Mouse (Mus musculus) MEL (cell line): ENCODE results near the gene Gmppa. TPM values are rescaled to one million over a fixed set of nuclear protein-coding genes. Genes with fewer than 3 reads are reported as not detected.

ENCODE experiments used
- DNase-seq: peaks from one replicate; pipeline ENCODE4 v3.0.0; 2011; ENCODE audit warnings: low read depth, low spot score
- H3K27ac ChIP-seq: 2 replicates; pipeline ENCODE4 v1.5.1; 2012; ENCODE audit warnings: low read depth, mild to moderate bottlenecking, control low read depth, low read length, moderate library complexity; ENCODE audit not compliant: control insufficient read depth
- H3K27me3 ChIP-seq, 2 experiments: fragments of 150-350 bp in 1 of 2; sonication (generic) in 1 of 2; 2 replicates each; pipeline ENCODE4 v1.6.1; 2012; ENCODE audit warnings: low read length in 2 of 2, mild to moderate bottlenecking in 2 of 2, improper control_type of control experiment in 1 of 2, moderate library complexity in 1 of 2; ENCODE audit not compliant: insufficient read depth in 2 of 2, control insufficient read depth in 1 of 2
- H3K36me3 ChIP-seq, 2 experiments: 2 replicates each; pipeline ENCODE4 v1.6.1; 2012 to 2014; ENCODE audit warnings: low read length in 2 of 2, improper control_type of control experiment in 1 of 2, inconsistent platforms in 1 of 2, mild to moderate bottlenecking in 1 of 2; ENCODE audit not compliant: insufficient read depth in 2 of 2, control insufficient read depth in 1 of 2
- H3K4me1 ChIP-seq, 2 experiments: fragments of 150-350 bp in 1 of 2; sonication (generic) in 1 of 2; 2 replicates each; pipeline ENCODE4 v1.6.1; 2012; ENCODE audit warnings: low read length in 2 of 2, improper control_type of control experiment in 1 of 2, mild to moderate bottlenecking in 1 of 2; ENCODE audit not compliant: insufficient read depth in 2 of 2, control insufficient read depth in 1 of 2
- H3K4me3 ChIP-seq, 2 experiments: fragments of 150-350 bp in 1 of 2; sonication (generic) in 1 of 2; 2 replicates each; pipeline ENCODE4 v1.5.1; 2012; ENCODE audit warnings: low read depth in 2 of 2, low read length in 2 of 2, mild to moderate bottlenecking in 2 of 2, moderate library complexity in 2 of 2, control low read depth in 1 of 2, improper control_type of control experiment in 1 of 2; ENCODE audit not compliant: control insufficient read depth in 1 of 2, insufficient read depth in 1 of 2
- H3K79me2 ChIP-seq: 2 replicates; pipeline ENCODE4 v1.6.1; 2012; ENCODE audit warnings: mild to moderate bottlenecking, low read length, moderate library complexity; ENCODE audit not compliant: control insufficient read depth, poor library complexity, insufficient read depth
- H3K9ac ChIP-seq: 2 replicates; pipeline ENCODE4 v1.6.1; 2012; ENCODE audit warnings: low read depth, mild to moderate bottlenecking, control low read depth, low read length, moderate library complexity; ENCODE audit not compliant: control insufficient read depth, poor library complexity, severe bottlenecking
- H3K9me3 ChIP-seq: fragments of 150-350 bp; sonication (generic); replicated peaks from 2 replicates; pipeline ENCODE4 v1.6.1; 2012; ENCODE audit warnings: mild to moderate bottlenecking, low read length, improper control_type of control experiment, moderate library complexity; ENCODE audit not compliant: insufficient read depth
- BHLHE40 ChIP-seq: IDR thresholded peaks from 2 replicates; pipeline ENCODE4 v1.6.1; 2012; ENCODE audit warnings: low read depth, mild to moderate bottlenecking, inconsistent platforms, low read length, improper control_type of control experiment, borderline replicate concordance
- CHD1 ChIP-seq: IDR thresholded peaks from 2 replicates; pipeline ENCODE4 v1.6.1; 2012; ENCODE audit warnings: low read depth, mild to moderate bottlenecking, inconsistent platforms, low read length, improper control_type of control experiment
- CHD2 ChIP-seq: IDR thresholded peaks from 2 replicates; pipeline ENCODE4 v1.6.1; 2011; ENCODE audit warnings: low read length, improper control_type of control experiment
- CTCF ChIP-seq, 3 experiments: IDR thresholded peaks in 2 of 3; conservative IDR thresholded peaks in 1 of 3; 2 replicates each; pipeline ENCODE4 v1.5.1; 2011 to 2012; ENCODE audit warnings: low read length in 3 of 3, low read depth in 2 of 3, mild to moderate bottlenecking in 2 of 3, improper control_type of control experiment in 1 of 3, inconsistent platforms in 1 of 3, mixed read lengths in 1 of 3, moderate library complexity in 1 of 3; ENCODE audit not compliant: control insufficient read depth in 1 of 3, insufficient read depth in 1 of 3, poor library complexity in 1 of 3, severe bottlenecking in 1 of 3
- ELF1 ChIP-seq: IDR thresholded peaks from 2 replicates; pipeline ENCODE4 v1.6.1; 2014; ENCODE audit warnings: low read depth, mild to moderate bottlenecking, inconsistent platforms, low read length, improper control_type of control experiment, moderate library complexity
- EP300 ChIP-seq, 2 experiments: IDR thresholded peaks; 2 replicates each; pipeline ENCODE4 v1.6.1; 2011; ENCODE audit warnings: improper control_type of control experiment in 2 of 2, low read length in 2 of 2, low read depth in 1 of 2, mild to moderate bottlenecking in 1 of 2
- ETS1 ChIP-seq: IDR thresholded peaks from 2 replicates; pipeline ENCODE4 v1.6.1; 2012; ENCODE audit warnings: low read depth, mild to moderate bottlenecking, inconsistent platforms, low read length, improper control_type of control experiment, moderate library complexity
- GABPA ChIP-seq: IDR thresholded peaks from 2 replicates; pipeline ENCODE4 v1.6.1; 2012; ENCODE audit warnings: low read depth, mild to moderate bottlenecking, inconsistent platforms, low read length, improper control_type of control experiment, moderate library complexity
- GATA1 ChIP-seq: IDR thresholded peaks from 2 replicates; pipeline ENCODE4 v1.6.1; 2011; ENCODE audit warnings: low read depth, low read length, improper control_type of control experiment
- HCFC1 ChIP-seq: IDR thresholded peaks from 2 replicates; pipeline ENCODE4 v1.6.1; 2012; ENCODE audit warnings: low read depth, mild to moderate bottlenecking, inconsistent platforms, low read length, improper control_type of control experiment, moderate library complexity
- KAT2A ChIP-seq: conservative IDR thresholded peaks from 2 replicates; pipeline ENCODE4 v1.6.1; 2012; ENCODE audit warnings: low read depth, low read length, improper control_type of control experiment, inconsistent platforms
- MAFK ChIP-seq: IDR thresholded peaks from 2 replicates; pipeline ENCODE4 v1.6.1; 2011; ENCODE audit warnings: low read depth, mild to moderate bottlenecking, low read length, improper control_type of control experiment, borderline replicate concordance
- MAX ChIP-seq: IDR thresholded peaks from 2 replicates; pipeline ENCODE4 v1.6.1; 2011; ENCODE audit warnings: low read length, improper control_type of control experiment
- MAZ ChIP-seq: IDR thresholded peaks from 2 replicates; pipeline ENCODE4 v1.6.1; 2012; ENCODE audit warnings: low read depth, mild to moderate bottlenecking, inconsistent platforms, low read length, improper control_type of control experiment
- MXI1 ChIP-seq: IDR thresholded peaks from 2 replicates; pipeline ENCODE4 v1.6.1; 2011; ENCODE audit warnings: mild to moderate bottlenecking, low read depth, low read length, improper control_type of control experiment
- NRF1 ChIP-seq: IDR thresholded peaks from 2 replicates; pipeline ENCODE4 v1.6.1; 2014; ENCODE audit warnings: low read depth, mild to moderate bottlenecking, inconsistent platforms, low read length, improper control_type of control experiment, moderate library complexity; ENCODE audit not compliant: poor library complexity, insufficient read depth, severe bottlenecking
- POLR2AphosphoS2 ChIP-seq: IDR thresholded peaks from 2 replicates; pipeline ENCODE4 v1.6.1; 2011; ENCODE audit warnings: low read length, improper control_type of control experiment
- POLR2AphosphoS5 ChIP-seq: IDR thresholded peaks from 2 replicates; pipeline ENCODE4 v1.6.1; 2012; ENCODE audit warnings: low read depth, borderline replicate concordance, mild to moderate bottlenecking, inconsistent platforms, low read length, moderate library complexity, mixed read lengths
- RAD21 ChIP-seq: IDR thresholded peaks from 2 replicates; pipeline ENCODE4 v1.6.1; 2011; ENCODE audit warnings: mild to moderate bottlenecking, low read depth, low read length, improper control_type of control experiment
- RCOR1 ChIP-seq: IDR thresholded peaks from 2 replicates; pipeline ENCODE4 v1.6.1; 2012; ENCODE audit warnings: low read depth, mild to moderate bottlenecking, inconsistent platforms, low read length, improper control_type of control experiment
- SIN3A ChIP-seq: IDR thresholded peaks from 2 replicates; pipeline ENCODE4 v1.6.1; 2012; ENCODE audit warnings: low read length, improper control_type of control experiment, inconsistent platforms
- SMC3 ChIP-seq: IDR thresholded peaks from 2 replicates; pipeline ENCODE4 v1.6.1; 2011; ENCODE audit warnings: low read depth, low read length, improper control_type of control experiment
- TAL1 ChIP-seq: IDR thresholded peaks from 2 replicates; pipeline ENCODE4 v1.6.1; 2012; ENCODE audit warnings: mild to moderate bottlenecking, inconsistent platforms, low read length, moderate library complexity, mixed read lengths
- TBP ChIP-seq: IDR thresholded peaks from 2 replicates; pipeline ENCODE4 v1.8.0; 2011; ENCODE audit warnings: low read depth, low read length, improper control_type of control experiment
- TCF12 ChIP-seq: IDR thresholded peaks from 2 replicates; pipeline ENCODE4 v1.6.1; 2014; ENCODE audit warnings: low read depth, mild to moderate bottlenecking, inconsistent platforms, low read length, improper control_type of control experiment, moderate library complexity
- USF1 ChIP-seq: IDR thresholded peaks from 2 replicates; pipeline ENCODE4 v1.6.1; 2014; ENCODE audit warnings: low read depth, mild to moderate bottlenecking, inconsistent platforms, low read length, improper control_type of control experiment, moderate library complexity
- ZC3H11A ChIP-seq: IDR thresholded peaks from 2 replicates; pipeline ENCODE4 v1.6.1; 2012; ENCODE audit warnings: low read depth, mild to moderate bottlenecking, inconsistent platforms, low read length, improper control_type of control experiment
- ZKSCAN1 ChIP-seq: IDR thresholded peaks from 2 replicates; pipeline ENCODE4 v1.6.1; 2012; ENCODE audit warnings: low read depth, mild to moderate bottlenecking, inconsistent platforms, low read length, improper control_type of control experiment, moderate library complexity
- ZMIZ1 ChIP-seq: IDR thresholded peaks from 2 replicates; pipeline ENCODE4 v1.6.1; 2012; ENCODE audit warnings: low read depth, mild to moderate bottlenecking, inconsistent platforms, low read length, improper control_type of control experiment, moderate library complexity
- polyA plus RNA-seq, 2 experiments: library from polyadenylated mRNA; stranded (reverse) in 1 of 2; unstranded in 1 of 2; fragments of >175 nt in 1 of 2; fragments of >200 nt in 1 of 2; gene quantifications; 2 replicates each; pipeline versions ENCODE4 v1.2.1 to v1.2.4; 2012; ENCODE audit warnings: low replicate concordance in 2 of 2, low read depth in 1 of 2; ENCODE audit not compliant: insufficient read length in 2 of 2, insufficient read depth in 1 of 2, missing spikeins in 1 of 2
- total RNA-seq: library from RNA; depleted of rRNA; stranded (reverse); fragments of 300-350 nt; gene quantifications from 2 replicates; pipeline ENCODE4 v1.2.3, GENCODE M21; 2012

Gmppa gene
- total and polyA plus RNA-seq, 3 experiments, result 65.0 to 145 TPM; not detected in 1

- DNase-seq, result peak; percentile 78
- no peak for TF ChIP-seq CHD2
- TF ChIP-seq ETS1, result peak; percentile 61
- TF ChIP-seq RCOR1, result peak; percentile 64
- no peak for TF ChIP-seq GABPA
- peak; percentile 52 to 70; a peak in 3 of 4 replicates for TF ChIP-seq EP300 (IDR thresholded peaks at IDR 0.05; ENCODE audit: low read depth in 1 of 2, low read length in 2 of 2)
- TF ChIP-seq TAL1, result peak; percentile 58
- TF ChIP-seq GATA1, result peak; percentile 71
- no peak for TF ChIP-seq HCFC1
- TF ChIP-seq TCF12, result peak; percentile 77
- Histone ChIP-seq H3K79me2 (no peaks in the 10 kb centered on the region), H3K27ac (peak overlapping the region; percentile 44), H3K36me3 (peaks cover 0 to 19% of the 10 kb centered on the region in 2 experiments; a peak in 2 of 4 replicates), H3K4me1 (peaks cover 13 to 27% of the 10 kb centered on the region in 2 experiments), H3K9ac (no peak overlapping the region), H3K9me3 (no peaks in the 10 kb centered on the region), H3K4me3 (no peak overlapping the region), H3K27me3 (no peaks in the 10 kb centered on the region)
Observed at GRCm38 (mm10) chr1:75462636-75463035, 26.9 kb downstream of the Gmppa start.

- Histone ChIP-seq H3K27ac (peak overlapping the region; percentile 42), H3K9me3 (no peaks in the 10 kb centered on the region), H3K79me2 (no peaks in the 10 kb centered on the region), H3K4me1 (peaks cover 13 to 30% of the 10 kb centered on the region in 2 experiments), H3K9ac (no peak overlapping the region), H3K27me3 (no peaks in the 10 kb centered on the region), H3K36me3 (peaks cover 0 to 19% of the 10 kb centered on the region in 2 experiments; a peak in 2 of 4 replicates), H3K4me3 (no peak overlapping the region)
- peak; percentile 63 for DNase-seq
- no peak for TF ChIP-seq USF1
- no peak for TF ChIP-seq NRF1
- TF ChIP-seq ZMIZ1, result no peak
- no peak for TF ChIP-seq RAD21
- no peak for TF ChIP-seq TBP
- no peak for TF ChIP-seq BHLHE40
- no peak for TF ChIP-seq SIN3A
- no peak for TF ChIP-seq MAX
- no peak; the same call in 1 of the 2 replicates for TF ChIP-seq ETS1
- TF ChIP-seq MAZ, result peak; percentile 53; the same call in 1 of the 2 replicates
- TF ChIP-seq SMC3, result no peak
- TF ChIP-seq HCFC1, result 0 out of 2 replicates have a peak, but pooled peaks have one; percentile 16
- TF ChIP-seq GATA1, result peak; percentile 94
- no peak for TF ChIP-seq MXI1
- TF ChIP-seq TCF12, result peak; percentile 92
- TF ChIP-seq ZC3H11A, result no peak
- TF ChIP-seq KAT2A, result no peak
- TF ChIP-seq CTCF (IDR thresholded peaks at IDR 0.05 in 2 of 3, conservative IDR thresholded peaks at IDR 0.05 in 1 of 3; ENCODE audit: control insufficient read depth in 1 of 3, insufficient read depth in 1 of 3, low read depth in 2 of 3, low read length in 3 of 3, poor library complexity in 1 of 3, severe bottlenecking in 1 of 3), result no peak
- no peak for TF ChIP-seq MAFK
- peak; percentile 71; the same call in 1 of the 2 replicates for TF ChIP-seq RCOR1
- no peak for TF ChIP-seq CHD2
- TF ChIP-seq CHD1, result no peak
- peak; percentile 88 to 90 for TF ChIP-seq EP300 (IDR thresholded peaks at IDR 0.05; ENCODE audit: low read depth in 1 of 2, low read length in 2 of 2)
- no peak for TF ChIP-seq POLR2AphosphoS2
- no peak for TF ChIP-seq ZKSCAN1
- no peak for TF ChIP-seq ELF1
- no peak for TF ChIP-seq POLR2AphosphoS5
- TF ChIP-seq GABPA, result no peak
- peak; percentile 82 for TF ChIP-seq TAL1
Observed at GRCm38 (mm10) chr1:75463652-75464204, 28.0 kb downstream of the Gmppa start.
